Mouse (Mus musculus): ENCODE results near the gene Smim23. TPM values are rescaled to one million over a fixed set of nuclear protein-coding genes. Genes with fewer than 3 reads are reported as not detected.

Gene Smim23
- polyA plus RNA-seq, 1 experiment from 2014 or later: not detected

GRCm38 (mm10) chr11:32768642-32769343, 55.6 kb downstream of the Smim23 start:
- ATAC-seq (ENCODE audit: low FRiP score): no peak
- 81% methylated on average over 12 of the region's 12 CpGs for WGBS

More at GRCm38 (mm10) chr11:32768642-32769343, 55.6 kb downstream of the Smim23 start:
- Histone ChIP-seq H3K4me2 (no peak overlapping the region), H3K9me3 (replicated peaks) (no peaks in the 10 kb centered on the region), H3K36me3 (no peaks in the 10 kb centered on the region), H3K27me3 (replicated peaks) (no peaks in the 10 kb centered on the region), H3K9ac (replicated peaks) (no peak overlapping the region), H3K27ac (replicated peaks) (no peak overlapping the region), H3K4me1 (no peaks in the 10 kb centered on the region), H3K4me3 (replicated peaks) (no peak overlapping the region)

Other genes with a start within 250 kb of the Smim23 start
- gene Fbxw11, start 181.9 kb downstream of the Smim23 start, polyA plus RNA-seq (2015; fragmentation: Nextera tagmentation; extraction: Ambion mirVana): 107 and 110 TPM in 2 replicates